Mouse (Mus musculus) lung, adult 2 months (tissue): ENCODE measurements around the gene Apoc1.

Experiments
- CTCF ChIP-seq: fragments of 200-500 bp; IDR thresholded peaks from 2 replicates; pipeline ENCODE4 v1.5.1; 2011; ENCODE audit warnings: mild to moderate bottlenecking, low read length, control low read depth; ENCODE audit not compliant: insufficient read depth
- POLR2A ChIP-seq: fragments of 200-500 bp; IDR thresholded peaks from 2 replicates; pipeline ENCODE4 v1.6.1; 2011; ENCODE audit warnings: low read depth, mild to moderate bottlenecking, control low read depth, low read length, borderline replicate concordance; ENCODE audit errors: extremely low read depth

- no peak for TF ChIP-seq CTCF
- no peak for TF ChIP-seq POLR2A
Measured at GRCm38 (mm10) chr7:19652614-19653013, 39.8 kb downstream of the Apoc1 start.
